Mouse (Mus musculus): ENCODE measurements around the gene E2f4. TPM values are rescaled to one million over a fixed set of nuclear protein-coding genes. Genes with fewer than 3 reads are reported as not detected.
A peak's percentile ranks its signal among the peaks of the same experiment; 100 is the strongest.

Gene E2f4
- polyA plus RNA-seq, 1 experiment from 2014 or later = 197 TPM

GRCm38 (mm10) chr8:105270101-105270915, 27.2 kb upstream of the E2f4 start:
- H3K27me3 ChIP-seq = peaks cover 99% of the 10 kb centered on the region
- H3K9ac ChIP-seq = no peak overlapping the region
- 5% methylated on average over 39 of the region's 39 CpGs for WGBS (ENCODE audit: insufficient replicate concordance)
- peaks cover 35% of the 10 kb centered on the region for H3K4me1 ChIP-seq (replicated peaks)
- no peak for ATAC-seq (ENCODE audit: insufficient read depth)
- peak overlapping the region; percentile 64 for H3K4me2 ChIP-seq
- no peak overlapping the region for H3K27ac ChIP-seq (replicated peaks)
- H3K9me3 ChIP-seq (replicated peaks) = no peaks in the 10 kb centered on the region
- peak overlapping the region; percentile 38; the same call in 1 of the 2 replicates for H3K4me3 ChIP-seq (replicated peaks)
- no peaks in the 10 kb centered on the region for H3K36me3 ChIP-seq (replicated peaks)

GRCm38 (mm10) chr8:105270916-105271186, 26.6 kb upstream of the E2f4 start:
- 2% methylated on average over 11 of the region's 11 CpGs for WGBS (ENCODE audit: insufficient replicate concordance)
- H3K4me3 ChIP-seq (replicated peaks) = no peak overlapping the region
- H3K9ac ChIP-seq = no peak overlapping the region
- no peaks in the 10 kb centered on the region for H3K36me3 ChIP-seq (replicated peaks)
- ATAC-seq (ENCODE audit: insufficient read depth) = no peak
- peaks cover 31% of the 10 kb centered on the region for H3K4me1 ChIP-seq (replicated peaks)
- peaks cover 99% of the 10 kb centered on the region for H3K27me3 ChIP-seq
- no peak overlapping the region for H3K4me2 ChIP-seq
- no peaks in the 10 kb centered on the region for H3K9me3 ChIP-seq (replicated peaks)
- no peak overlapping the region for H3K27ac ChIP-seq (replicated peaks)

GRCm38 (mm10) chr8:105275387-105275786, 22.1 kb upstream of the E2f4 start:
- Histone ChIP-seq H3K4me3 (replicated peaks) (no peak overlapping the region), H3K4me2 (no peak overlapping the region), H3K4me1 (replicated peaks) (peaks cover 30% of the 10 kb centered on the region), H3K36me3 (replicated peaks) (no peaks in the 10 kb centered on the region), H3K27me3 (peaks cover 99% of the 10 kb centered on the region), H3K9me3 (replicated peaks) (no peaks in the 10 kb centered on the region), H3K27ac (replicated peaks) (no peak overlapping the region), H3K9ac (no peak overlapping the region)
- ATAC-seq (ENCODE audit: insufficient read depth) = no peak
- WGBS (ENCODE audit: insufficient replicate concordance) = 7% methylated on average over 11 of the region's 11 CpGs

- Histone ChIP-seq H3K27ac (replicated peaks) (no peak within 1 kb of the TSS), H3K36me3 (replicated peaks) (no peaks in the 10 kb centered on the region), H3K9me3 (replicated peaks) (no peaks in the 10 kb centered on the region), H3K9ac (no peak within 1 kb of the TSS), H3K4me2 (peak within 1 kb of the TSS; percentile 63), H3K27me3 (peaks cover 99% of the 10 kb centered on the region), H3K4me3 (replicated peaks) (peak within 1 kb of the TSS; percentile 32), H3K4me1 (replicated peaks) (peaks cover 25% of the 10 kb centered on the region)
- 8% methylated on average over 10 of the region's 10 CpGs for WGBS (ENCODE audit: insufficient replicate concordance)
- ATAC-seq (ENCODE audit: insufficient read depth) = no peak
Observed at GRCm38 (mm10) chr8:105275840-105276239, 21.6 kb upstream of the E2f4 start, which contains the start of gene Nol3. Gene Nol3, plus strand, starts transcription at chr8:105276140.

GRCm38 (mm10) chr8:105276292-105277120, 21.0 kb upstream of the E2f4 start:
- Histone ChIP-seq H3K27me3 (peaks cover 97% of the 10 kb centered on the region), H3K4me2 (peak overlapping the region; percentile 63), H3K27ac (replicated peaks) (no peak overlapping the region), H3K4me1 (replicated peaks) (peaks cover 24% of the 10 kb centered on the region), H3K9me3 (replicated peaks) (no peaks in the 10 kb centered on the region), H3K4me3 (replicated peaks) (peak overlapping the region; percentile 32), H3K36me3 (replicated peaks) (no peaks in the 10 kb centered on the region), H3K9ac (no peak overlapping the region)
- 0 out of 2 replicates have a peak, but pooled peaks have one; percentile 23 for ATAC-seq (ENCODE audit: insufficient read depth)
- 4% methylated on average over 30 of the region's 30 CpGs for WGBS (ENCODE audit: insufficient replicate concordance)

GRCm38 (mm10) chr8:105278911-105279334, 18.5 kb upstream of the E2f4 start:
- Histone ChIP-seq H3K4me3 (replicated peaks) (peak overlapping the region; percentile 24), H3K27me3 (peaks cover 98% of the 10 kb centered on the region), H3K4me1 (replicated peaks) (peaks cover 35% of the 10 kb centered on the region), H3K9me3 (replicated peaks) (no peaks in the 10 kb centered on the region), H3K9ac (no peak overlapping the region), H3K27ac (replicated peaks) (no peak overlapping the region), H3K4me2 (peak overlapping the region; percentile 57), H3K36me3 (replicated peaks) (no peaks in the 10 kb centered on the region)
- 1% methylated on average over 28 of the region's 28 CpGs for WGBS (ENCODE audit: insufficient replicate concordance)
- ATAC-seq (ENCODE audit: insufficient read depth) = peak; percentile 61

GRCm38 (mm10) chr8:105280567-105280966, 16.9 kb upstream of the E2f4 start:
- peaks cover 94% of the 10 kb centered on the region for H3K27me3 ChIP-seq
- ATAC-seq (ENCODE audit: insufficient read depth) = no peak

GRCm38 (mm10) chr8:105281821-105282220, 15.6 kb upstream of the E2f4 start:
- 79% methylated on average over 12 of the region's 12 CpGs for WGBS (ENCODE audit: insufficient replicate concordance)
- no peak overlapping the region for H3K9ac ChIP-seq
- ATAC-seq (ENCODE audit: insufficient read depth) = no peak
- no peak overlapping the region for H3K27ac ChIP-seq (replicated peaks)
- H3K36me3 ChIP-seq (replicated peaks) = no peaks in the 10 kb centered on the region
- peaks cover 26% of the 10 kb centered on the region for H3K4me1 ChIP-seq (replicated peaks)
- H3K9me3 ChIP-seq (replicated peaks) = no peaks in the 10 kb centered on the region
- no peak overlapping the region for H3K4me3 ChIP-seq (replicated peaks)
- H3K27me3 ChIP-seq = peaks cover 94% of the 10 kb centered on the region
- H3K4me2 ChIP-seq = no peak overlapping the region

More at GRCm38 (mm10) chr8:105280567-105280966, 16.9 kb upstream of the E2f4 start:
- WGBS (ENCODE audit: insufficient replicate concordance) = 40% methylated on average over 3 of the region's 3 CpGs
- H3K36me3 ChIP-seq (replicated peaks) = no peaks in the 10 kb centered on the region
- no peak overlapping the region for H3K27ac ChIP-seq (replicated peaks)
- peaks cover 35% of the 10 kb centered on the region for H3K4me1 ChIP-seq (replicated peaks)
- no peak overlapping the region for H3K9ac ChIP-seq
- no peak overlapping the region for H3K4me2 ChIP-seq
- no peak overlapping the region for H3K4me3 ChIP-seq (replicated peaks)
- no peaks in the 10 kb centered on the region for H3K9me3 ChIP-seq (replicated peaks)

GRCm38 (mm10) chr8:105282239-105282638, 15.2 kb upstream of the E2f4 start:
- ATAC-seq (ENCODE audit: insufficient read depth) = no peak
- Histone ChIP-seq H3K4me1 (replicated peaks) (peaks cover 26% of the 10 kb centered on the region), H3K9me3 (replicated peaks) (no peaks in the 10 kb centered on the region), H3K27ac (replicated peaks) (no peak overlapping the region), H3K4me2 (no peak overlapping the region), H3K27me3 (peaks cover 94% of the 10 kb centered on the region), H3K9ac (no peak overlapping the region), H3K36me3 (replicated peaks) (no peaks in the 10 kb centered on the region), H3K4me3 (replicated peaks) (no peak overlapping the region)
- WGBS (ENCODE audit: insufficient replicate concordance) = 32% methylated on average over 4 of the region's 4 CpGs

- ATAC-seq (ENCODE audit: insufficient read depth) = peak; percentile 69
- Histone ChIP-seq H3K9me3 (replicated peaks) (no peaks in the 10 kb centered on the region), H3K4me3 (replicated peaks) (0 out of 2 replicates have a peak overlapping the region, but pooled peaks have one; percentile 3), H3K27me3 (peaks cover 89% of the 10 kb centered on the region), H3K27ac (replicated peaks) (no peak overlapping the region), H3K4me1 (replicated peaks) (peaks cover 25% of the 10 kb centered on the region), H3K4me2 (peak overlapping the region; percentile 42), H3K36me3 (replicated peaks) (no peaks in the 10 kb centered on the region), H3K9ac (no peak overlapping the region)
- 30% methylated on average over 23 of the region's 23 CpGs for WGBS (ENCODE audit: insufficient replicate concordance)
Observed at GRCm38 (mm10) chr8:105283074-105283473, 14.4 kb upstream of the E2f4 start.

GRCm38 (mm10) chr8:105285514-105285913, 11.9 kb upstream of the E2f4 start:
- H3K27me3 ChIP-seq = peaks cover 85% of the 10 kb centered on the region
- peaks cover 36% of the 10 kb centered on the region for H3K4me1 ChIP-seq (replicated peaks)
- no peak overlapping the region for H3K27ac ChIP-seq (replicated peaks)
- WGBS (ENCODE audit: insufficient replicate concordance) = 58% methylated on average over 12 of the region's 12 CpGs
- no peak overlapping the region for H3K9ac ChIP-seq
- H3K36me3 ChIP-seq (replicated peaks) = no peaks in the 10 kb centered on the region
- no peak for ATAC-seq (ENCODE audit: insufficient read depth)
- no peak overlapping the region for H3K4me3 ChIP-seq (replicated peaks)
- H3K9me3 ChIP-seq (replicated peaks) = no peaks in the 10 kb centered on the region
- H3K4me2 ChIP-seq = no peak overlapping the region
